Mouse (Mus musculus): ENCODE results near the gene Nme4.

The Nme4 gene

GRCm38 (mm10) chr17:26095121-26095740, at the start of gene Nme4:
Gene Nme4 (minus strand): TSS chr17:26095602.
- DNase-seq (ENCODE audit: low read depth, low spot score), result peak; percentile 62

- DNase-seq (ENCODE audit: low read depth, low spot score), result no peak
These were observed 48.0 kb upstream of the Nme4 start for GRCm38 (mm10) chr17:26143386-26143785.

GRCm38 (mm10) chr17:26142796-26143195, 47.4 kb upstream of the Nme4 start:
- no peak for DNase-seq (ENCODE audit: low read depth, low spot score)

- peak; percentile 73 for DNase-seq (ENCODE audit: low read depth, low spot score)
These were observed 43.5 kb upstream of the Nme4 start for GRCm38 (mm10) chr17:26138901-26139381.

GRCm38 (mm10) chr17:26138239-26138836, 42.9 kb upstream of the Nme4 start, which contains the start of gene Axin1:
Gene Axin1 (plus strand): TSS chr17:26138688.
- DNase-seq (ENCODE audit: low read depth, low spot score), result peak; percentile 99

GRCm38 (mm10) chr17:26137751-26138130, 42.3 kb upstream of the Nme4 start:
- no peak for DNase-seq (ENCODE audit: low read depth, low spot score)

- no peak for DNase-seq (ENCODE audit: low read depth, low spot score)
These were observed 41.8 kb upstream of the Nme4 start for GRCm38 (mm10) chr17:26137106-26137750.

GRCm38 (mm10) chr17:26131856-26132853, 36.8 kb upstream of the Nme4 start:
- no peak for DNase-seq (ENCODE audit: low read depth, low spot score)

- no peak for DNase-seq (ENCODE audit: low read depth, low spot score)
These were observed 35.8 kb upstream of the Nme4 start for GRCm38 (mm10) chr17:26131062-26131732.

- no peak for DNase-seq (ENCODE audit: low read depth, low spot score)
These were observed 29.8 kb upstream of the Nme4 start for GRCm38 (mm10) chr17:26125226-26125625.

- DNase-seq (ENCODE audit: low read depth, low spot score), result no peak
These were observed 29.2 kb upstream of the Nme4 start for GRCm38 (mm10) chr17:26124560-26124959.

- peak; percentile 94 for DNase-seq (ENCODE audit: low read depth, low spot score)
These were observed 27.9 kb upstream of the Nme4 start, which contains the start of gene Mrpl28 for GRCm38 (mm10) chr17:26123267-26123684. Gene Mrpl28 (plus strand): TSS chr17:26123500.

GRCm38 (mm10) chr17:26122431-26123140, 27.2 kb upstream of the Nme4 start:
- no peak for DNase-seq (ENCODE audit: low read depth, low spot score)

- peak; percentile 93 for DNase-seq (ENCODE audit: low read depth, low spot score)
These were observed 24.6 kb upstream of the Nme4 start for GRCm38 (mm10) chr17:26119766-26120710.

GRCm38 (mm10) chr17:26116503-26117258, 21.3 kb upstream of the Nme4 start:
- DNase-seq (ENCODE audit: low read depth, low spot score), result no peak

- DNase-seq (ENCODE audit: low read depth, low spot score), result no peak
These were observed 20.6 kb upstream of the Nme4 start for GRCm38 (mm10) chr17:26115956-26116487.

- DNase-seq (ENCODE audit: low read depth, low spot score), result no peak
These were observed 19.9 kb upstream of the Nme4 start for GRCm38 (mm10) chr17:26115205-26115898.
